Mouse (Mus musculus) left cerebral cortex, adult 9 months (tissue): Measurements from ENCODE around the gene Actn4.
A peak's percentile ranks its signal among the peaks of the same experiment; 100 is the strongest.

Experiments
- DNase-seq, 2 experiments: peaks; one replicate each; pipeline ENCODE4 v3.0.0; 2022; ENCODE audit warnings: low spot score in 2 of 2

The Actn4 gene

GRCm38 (mm10) chr7:28950346-28951037 is 11.6 kb downstream of the Actn4 start:
- no peak for DNase-seq

GRCm38 (mm10) chr7:28949298-28949697 is 12.8 kb downstream of the Actn4 start:
- no peak for DNase-seq

GRCm38 (mm10) chr7:28948746-28949145 is 13.4 kb downstream of the Actn4 start:
- DNase-seq: no peak

- DNase-seq: no peak
These were observed 15.9 kb downstream of the Actn4 start for GRCm38 (mm10) chr7:28946271-28946610.

- DNase-seq: no peak
These were observed 16.5 kb downstream of the Actn4 start for GRCm38 (mm10) chr7:28945416-28946270.

DNA sequence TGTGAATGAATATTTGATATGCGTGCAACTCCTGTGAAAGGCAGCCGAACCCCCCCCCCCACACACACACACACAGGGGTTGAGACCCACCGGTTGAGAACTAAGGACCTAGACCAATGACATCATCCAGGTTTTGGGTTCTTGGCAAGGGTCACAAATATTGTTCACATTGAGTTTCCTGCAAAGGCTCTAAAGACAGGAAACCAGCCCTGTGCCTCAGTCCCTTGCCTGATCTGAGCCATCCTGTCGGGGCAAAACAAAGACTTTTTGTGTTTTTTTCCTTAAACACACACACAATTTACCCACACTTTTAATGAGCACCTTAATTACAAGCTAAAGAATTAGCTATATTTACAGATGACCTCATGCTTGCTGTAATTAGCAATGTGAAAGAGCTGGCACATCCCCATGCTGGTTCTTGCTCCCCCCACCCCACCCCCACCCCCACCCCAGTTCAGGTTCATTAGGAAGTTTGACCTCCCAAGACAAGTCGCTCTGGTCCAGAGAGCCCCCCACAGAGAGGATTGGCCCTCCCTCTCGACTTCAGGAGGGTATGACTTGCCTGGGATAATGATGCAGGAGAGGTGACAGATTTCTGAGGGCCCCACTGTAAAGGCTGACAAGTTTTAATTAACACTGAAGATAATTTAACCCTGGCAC is 17.3 kb downstream of the Actn4 start:
- DNase-seq: no peak

- DNase-seq: no peak
These were observed 18.5 kb downstream of the Actn4 start for GRCm38 (mm10) chr7:28943451-28944180.

- no peak for DNase-seq
These were observed 20.6 kb downstream of the Actn4 start for GRCm38 (mm10) chr7:28941542-28941941.

DNA sequence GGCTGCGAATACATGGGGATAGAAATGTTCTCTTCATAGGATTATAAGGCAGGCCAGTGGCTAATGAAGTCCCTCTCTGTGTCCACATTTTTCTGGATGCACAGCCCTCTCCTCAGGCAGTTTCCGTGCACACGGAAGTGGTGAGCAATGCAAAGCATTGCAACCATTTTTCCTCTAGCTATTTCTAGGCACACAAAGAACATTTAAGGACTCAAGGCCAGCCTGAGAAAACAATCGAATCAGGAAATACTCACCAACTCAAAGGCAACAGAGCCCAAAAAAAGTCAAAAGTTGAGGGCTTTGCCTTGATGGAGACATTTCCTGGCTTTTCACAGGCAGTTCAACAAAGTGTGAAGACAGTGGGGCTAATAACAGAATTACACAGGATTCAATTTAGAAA is 21.0 kb downstream of the Actn4 start:
- no peak for DNase-seq

- DNase-seq: no peak
These were observed 22.5 kb downstream of the Actn4 start for GRCm38 (mm10) chr7:28939418-28940183.

DNA sequence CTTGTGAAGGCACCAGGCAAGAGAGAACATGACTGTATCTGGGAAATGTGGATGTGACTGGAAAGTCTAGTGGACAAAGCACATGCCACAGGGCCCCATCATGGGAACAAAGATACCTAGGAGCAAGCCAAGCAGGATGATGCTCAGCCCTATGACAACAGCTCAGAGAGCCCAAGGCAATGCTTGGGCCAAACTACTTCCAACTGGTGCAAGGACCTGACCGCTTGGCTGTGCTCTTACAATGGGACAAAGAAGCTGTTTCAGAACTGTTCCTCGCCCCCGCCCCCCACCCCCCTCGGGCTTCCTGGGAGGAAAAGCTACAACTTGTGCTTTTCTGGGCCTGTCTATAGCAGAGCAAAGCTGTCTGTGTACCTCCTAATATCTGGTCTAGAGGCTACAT is 23.5 kb downstream of the Actn4 start:
- no peak for DNase-seq

DNA sequence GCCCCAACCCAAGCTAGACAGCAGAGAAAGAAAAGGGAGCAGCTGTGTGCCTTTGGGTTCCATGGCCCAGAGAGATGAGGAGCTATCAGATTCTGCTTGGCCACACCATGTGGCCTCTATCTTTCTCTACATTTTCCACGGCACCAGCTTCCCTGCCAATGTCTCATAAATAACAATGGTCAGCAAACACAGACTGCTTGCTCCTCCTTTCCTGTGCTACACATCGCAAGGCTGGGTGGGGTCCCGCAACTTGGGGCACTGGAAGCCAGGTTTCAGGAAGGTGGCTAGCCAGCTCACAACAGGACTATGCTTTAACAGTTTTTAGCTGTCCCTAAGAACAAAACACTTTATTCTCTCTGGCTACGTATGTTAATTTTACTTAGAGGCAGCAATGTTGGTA is 25.4 kb downstream of the Actn4 start:
- no peak for DNase-seq

- DNase-seq: no peak
These were observed 28.3 kb downstream of the Actn4 start for GRCm38 (mm10) chr7:28933825-28934224.

DNA sequence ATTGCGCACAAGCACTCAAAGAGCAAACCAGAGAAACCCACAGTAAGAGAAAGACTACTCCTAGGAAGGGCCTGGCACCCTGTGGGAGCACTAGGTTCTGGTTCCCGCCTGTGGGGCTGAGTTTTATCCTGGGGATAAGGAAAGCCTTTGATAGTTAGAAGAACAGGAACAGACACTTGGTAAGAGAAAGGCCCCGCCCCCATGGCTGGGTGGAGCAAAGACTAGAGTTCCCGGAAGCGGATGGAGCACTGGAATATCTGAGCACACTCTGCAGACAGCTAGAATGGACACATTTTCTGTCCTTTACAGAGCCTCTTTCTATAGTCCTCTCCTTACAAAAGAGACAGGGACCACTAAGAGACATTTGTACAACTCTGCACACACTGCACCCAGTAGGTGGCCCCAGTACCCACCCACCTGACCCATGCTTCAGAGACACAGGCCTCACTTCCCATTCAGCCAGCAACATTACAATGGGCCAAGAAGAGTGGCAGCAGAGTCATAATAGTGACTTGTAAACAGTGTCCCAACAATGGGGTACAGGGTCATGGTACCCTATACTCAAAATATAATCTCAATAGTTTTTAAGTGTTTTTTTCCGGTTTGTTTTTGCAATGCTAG is 29.6 kb downstream of the Actn4 start:
- DNase-seq: no peak

DNA sequence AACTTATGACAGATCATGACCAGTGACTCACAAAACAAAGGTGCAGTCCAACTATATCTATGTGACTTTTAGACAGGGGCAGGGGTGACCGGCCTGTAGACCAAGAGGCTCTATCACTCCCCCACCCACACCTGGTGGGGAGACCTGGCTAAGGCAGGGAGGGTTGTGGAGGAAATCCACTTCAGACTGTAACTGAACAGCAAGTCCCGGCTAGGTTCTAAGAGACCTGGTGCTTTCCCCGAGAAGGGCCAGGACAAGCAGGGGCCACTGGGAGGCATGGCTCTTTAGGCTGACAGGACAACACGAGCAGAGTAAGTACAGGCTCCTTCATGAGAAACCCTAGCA is 30.5 kb downstream of the Actn4 start:
- no peak for DNase-seq

DNA sequence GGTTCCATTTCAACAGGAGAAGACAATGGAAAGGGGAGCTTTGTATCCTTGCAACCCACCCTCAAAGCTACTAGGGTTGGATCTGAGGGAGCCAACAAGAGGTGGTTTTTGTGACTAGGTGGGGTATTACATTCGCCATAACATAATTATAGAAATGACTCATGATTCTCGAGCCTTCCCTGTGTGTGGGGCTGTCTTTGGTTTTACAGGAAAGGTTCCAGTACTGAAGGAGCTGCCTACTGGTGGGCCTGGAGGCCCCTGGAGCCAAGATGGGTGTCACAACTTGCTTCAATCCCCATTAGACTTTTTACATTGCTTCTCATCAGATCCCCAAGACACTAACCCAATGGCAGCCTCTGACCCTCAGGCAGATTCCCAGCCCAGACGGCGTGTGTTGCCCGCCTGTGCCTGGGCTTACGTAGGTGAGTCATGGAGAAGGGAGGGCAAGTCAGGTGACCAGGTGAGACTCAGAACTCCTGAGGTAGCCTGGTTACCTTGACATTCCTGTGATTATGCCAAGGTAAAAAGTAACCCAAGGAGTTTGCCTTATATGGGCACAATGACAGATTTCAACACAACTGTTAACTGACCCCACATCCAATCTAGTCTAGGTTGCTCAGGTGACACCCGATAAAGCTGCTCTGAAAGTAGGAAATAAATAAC is 31.0 kb downstream of the Actn4 start:
- no peak for DNase-seq

DNA sequence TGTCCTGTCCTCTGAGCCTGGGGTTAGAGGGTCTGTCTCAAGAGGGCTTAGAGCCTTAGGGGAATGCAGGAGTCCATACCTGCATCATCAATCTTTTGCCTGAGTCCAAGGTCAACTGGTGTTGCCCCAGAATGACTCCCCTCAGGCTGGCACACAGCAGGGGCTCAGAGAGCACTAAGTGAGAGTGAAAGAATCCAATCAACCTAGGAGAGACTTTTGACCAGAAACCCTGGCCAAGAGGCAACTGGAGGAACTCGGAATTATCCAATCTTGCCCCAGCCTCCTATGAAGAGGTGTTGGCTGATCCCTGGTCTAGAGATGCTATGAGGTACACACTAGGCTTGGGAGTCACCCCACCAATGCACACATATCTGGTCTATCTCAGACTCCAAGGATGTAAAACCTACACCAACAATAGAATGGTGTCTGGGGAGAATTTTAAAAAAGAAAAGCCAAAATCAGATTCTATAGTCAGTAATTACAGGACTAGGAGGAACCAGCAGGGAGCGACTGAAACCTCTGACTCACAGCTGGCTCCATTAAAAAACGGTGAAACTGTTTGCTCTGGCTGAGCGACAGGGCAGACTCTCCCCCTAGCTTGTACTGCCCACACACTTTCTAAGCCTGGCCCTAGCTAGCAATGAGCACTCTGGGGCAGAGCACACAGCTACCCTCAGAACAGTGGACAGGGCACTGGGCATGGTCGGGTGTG is 31.7 kb downstream of the Actn4 start:
- DNase-seq: peak in 1 of 2 experiments; percentile 48

DNA sequence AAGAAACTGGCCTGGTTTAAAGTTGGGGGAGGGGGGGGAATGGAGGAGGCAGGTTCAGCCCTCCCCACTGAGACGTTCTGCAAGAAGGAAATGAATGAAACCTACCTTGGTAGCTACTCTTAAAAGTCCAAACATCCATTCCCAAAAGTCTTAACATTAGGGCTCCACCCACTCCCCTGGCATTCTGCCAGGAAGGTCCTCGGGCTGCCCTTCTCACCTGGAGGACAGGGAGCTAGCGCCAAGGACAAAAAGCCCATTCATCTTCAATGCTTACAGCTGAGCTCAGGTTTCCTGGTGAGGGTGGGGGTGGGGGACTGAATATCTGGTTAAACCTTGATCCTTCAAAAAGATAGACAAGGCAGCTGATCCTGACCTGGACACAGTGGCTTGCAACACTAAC is 32.8 kb downstream of the Actn4 start:
- no peak for DNase-seq

DNA sequence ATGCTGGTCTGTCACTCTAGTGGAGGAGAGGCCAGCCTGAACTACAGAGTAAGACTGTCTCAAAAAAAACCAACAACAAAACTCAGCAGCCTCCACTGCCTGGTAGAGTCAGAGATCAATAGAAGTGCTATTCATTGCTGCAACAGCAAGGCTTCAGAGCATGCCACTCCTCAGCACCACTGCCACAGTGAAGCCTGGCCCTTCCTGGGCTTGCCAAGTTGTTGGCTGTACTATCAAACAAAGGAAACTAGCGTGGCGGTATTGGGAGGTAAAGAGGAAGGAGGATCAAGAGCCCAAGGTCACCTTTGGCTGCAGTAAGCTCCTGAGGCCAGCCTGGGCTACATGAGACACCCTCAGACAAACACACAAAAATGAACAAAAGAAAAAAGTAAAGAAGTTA is 36.0 kb downstream of the Actn4 start:
- DNase-seq: no peak

- no peak for DNase-seq
These were observed 36.8 kb downstream of the Actn4 start for GRCm38 (mm10) chr7:28925317-28925716.
